Mouse (Mus musculus) ES-E14 (cell line): Measurements from ENCODE around the gene Cxcl13. TPM values are rescaled to one million over a fixed set of nuclear protein-coding genes. Genes with fewer than 3 reads are reported as not detected.

Source experiments
- DNase-seq: peaks from one replicate; pipeline ENCODE4 v3.0.0-alpha.2; 2013; ENCODE audit warnings: low read depth, low spot score
- H3K27ac ChIP-seq: 2 replicates; pipeline ENCODE4 v1.5.1; 2012; ENCODE audit warnings: low read depth, mild to moderate bottlenecking, low read length, moderate library complexity, mixed read lengths; ENCODE audit not compliant: poor library complexity, insufficient read depth, severe bottlenecking
- H3K36me3 ChIP-seq: 2 replicates; pipeline ENCODE4 v1.6.1; 2012; ENCODE audit warnings: mild to moderate bottlenecking, low read length, moderate library complexity, mixed read lengths; ENCODE audit not compliant: control insufficient read depth, poor library complexity, insufficient read depth, severe bottlenecking
- H3K4me1 ChIP-seq, 2 experiments: fragments of 150-350 bp in 1 of 2; sonication (generic) in 1 of 2; 2 replicates each; pipeline ENCODE4 v1.6.1; 2012; ENCODE audit warnings: low read length in 2 of 2, mild to moderate bottlenecking in 1 of 2, mixed read lengths in 1 of 2; ENCODE audit not compliant: control insufficient read depth in 2 of 2, insufficient read depth in 2 of 2, poor library complexity in 1 of 2
- H3K4me3 ChIP-seq, 2 experiments: fragments of 150-350 bp in 1 of 2; sonication (generic) in 1 of 2; 2 replicates each; pipeline ENCODE4 v1.5.1; 2012; ENCODE audit warnings: low read length in 2 of 2, low read depth in 1 of 2, mild to moderate bottlenecking in 1 of 2, mixed read lengths in 1 of 2; ENCODE audit not compliant: insufficient read depth in 1 of 2, poor library complexity in 1 of 2, severe bottlenecking in 1 of 2
- H3K9ac ChIP-seq: 2 replicates; pipeline ENCODE4 v1.6.1; 2012; ENCODE audit warnings: low read depth, mild to moderate bottlenecking, low read length, mixed read lengths; ENCODE audit not compliant: poor library complexity, insufficient read depth, severe bottlenecking
- H3K9me3 ChIP-seq: fragments of 150-350 bp; sonication (generic); 2 replicates; pipeline ENCODE4 v1.6.1; 2012; ENCODE audit warnings: low read depth, mild to moderate bottlenecking, low read length; ENCODE audit not compliant: control insufficient read depth, insufficient read depth
- CHD2 ChIP-seq: IDR thresholded peaks from 2 replicates; pipeline ENCODE4 v1.6.1; 2014; ENCODE audit warnings: mild to moderate bottlenecking, low read depth, low read length, inconsistent platforms
- HCFC1 ChIP-seq: IDR thresholded peaks from 2 replicates; pipeline ENCODE4 v1.6.1; 2012; ENCODE audit warnings: low read length, inconsistent platforms, borderline replicate concordance; ENCODE audit not compliant: insufficient read depth
- MAFK ChIP-seq: IDR thresholded peaks from 2 replicates; pipeline ENCODE4 v1.6.1; 2014; ENCODE audit warnings: mild to moderate bottlenecking, low read depth, low read length, inconsistent platforms; ENCODE audit not compliant: insufficient read depth
- ZC3H11A ChIP-seq: IDR thresholded peaks from 2 replicates; pipeline ENCODE4 v1.6.1; 2012; ENCODE audit warnings: low read depth, mild to moderate bottlenecking, inconsistent platforms, low read length, borderline replicate concordance
- ZNF384 ChIP-seq: IDR thresholded peaks from 2 replicates; pipeline ENCODE4 v1.6.1; 2012; ENCODE audit warnings: low read depth, low read length, inconsistent platforms
- in situ Hi-C, 2 experiments: fragments of 600-800 bp; cut with MboI; formaldehyde crosslinking; loops; one replicate each; pipeline ENCODE4 v1.15.1; 2025; ENCODE audit warnings: low sequenced_read_pairs in 2 of 2, inconsistent platforms in 1 of 2; ENCODE audit not compliant: unreplicated experiment in 2 of 2
- total RNA-seq: library from RNA; depleted of rRNA; stranded (reverse); fragments of 300-350 nt; gene quantifications from 2 replicates; pipeline ENCODE4 v1.2.3, GENCODE M21; 2012

Gene Cxcl13
- total RNA-seq, 1 experiment, result not detected

DNA sequence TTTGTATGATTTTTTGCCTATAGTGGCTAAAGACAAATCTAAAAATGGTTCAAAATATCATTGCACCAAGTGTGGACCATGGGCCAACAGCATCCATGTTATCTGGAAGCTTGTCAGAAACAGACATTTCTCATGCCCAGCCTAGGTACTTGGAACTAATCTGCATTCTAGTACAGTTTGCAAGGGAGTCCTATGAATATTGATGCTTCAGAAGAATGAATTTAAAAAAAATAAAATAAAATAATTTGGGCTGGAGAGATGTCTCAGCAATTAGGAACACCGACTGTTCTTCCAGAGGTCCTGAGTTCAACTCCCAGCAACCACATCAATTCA is 30.9 kb upstream of the Cxcl13 start:
- H3K4me3 ChIP-seq, result no peak overlapping the region
- H3K4me1 ChIP-seq, result no peaks in the 10 kb centered on the region
- no peaks in the 10 kb centered on the region for H3K36me3 ChIP-seq
- in situ Hi-C loops, result no loop called here
- DNase-seq, result no peak
- no peak for TF ChIP-seq HCFC1
- TF ChIP-seq CHD2, result no peak
- TF ChIP-seq ZC3H11A, result no peak
- no peak overlapping the region for H3K9ac ChIP-seq
- no peaks in the 10 kb centered on the region for H3K9me3 ChIP-seq
- H3K27ac ChIP-seq, result no peak overlapping the region

DNA sequence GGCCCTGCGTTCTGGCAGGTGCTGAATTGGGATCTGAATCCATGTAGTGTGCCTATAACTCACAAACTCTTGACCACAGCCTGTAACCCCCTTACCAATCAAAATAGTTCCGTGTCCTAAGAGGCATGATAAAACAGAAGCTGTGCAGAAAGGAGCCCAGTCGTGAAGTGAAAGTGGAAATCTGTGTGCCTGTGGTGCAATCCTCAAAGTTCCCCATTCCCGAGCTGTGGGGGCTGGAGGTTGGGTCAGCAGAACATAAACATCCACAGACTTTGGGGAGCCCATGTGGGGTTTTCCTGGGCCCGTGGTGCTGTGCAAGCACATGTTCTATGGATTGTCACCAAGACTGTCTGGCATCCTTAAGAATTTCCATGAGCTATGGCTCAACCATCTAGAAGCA is 21.7 kb upstream of the Cxcl13 start:
- no peak overlapping the region for H3K4me3 ChIP-seq
- no peak overlapping the region for H3K27ac ChIP-seq
- H3K36me3 ChIP-seq, result no peaks in the 10 kb centered on the region
- no peaks in the 10 kb centered on the region for H3K9me3 ChIP-seq
- no peaks in the 10 kb centered on the region for H3K4me1 ChIP-seq
- DNase-seq, result no peak
- H3K9ac ChIP-seq, result no peak overlapping the region
- in situ Hi-C loops, result no loop called here
- TF ChIP-seq ZC3H11A, result no peak
- no peak for TF ChIP-seq MAFK
- no peak for TF ChIP-seq HCFC1
- TF ChIP-seq ZNF384, result no peak
- no peak for TF ChIP-seq CHD2

DNA sequence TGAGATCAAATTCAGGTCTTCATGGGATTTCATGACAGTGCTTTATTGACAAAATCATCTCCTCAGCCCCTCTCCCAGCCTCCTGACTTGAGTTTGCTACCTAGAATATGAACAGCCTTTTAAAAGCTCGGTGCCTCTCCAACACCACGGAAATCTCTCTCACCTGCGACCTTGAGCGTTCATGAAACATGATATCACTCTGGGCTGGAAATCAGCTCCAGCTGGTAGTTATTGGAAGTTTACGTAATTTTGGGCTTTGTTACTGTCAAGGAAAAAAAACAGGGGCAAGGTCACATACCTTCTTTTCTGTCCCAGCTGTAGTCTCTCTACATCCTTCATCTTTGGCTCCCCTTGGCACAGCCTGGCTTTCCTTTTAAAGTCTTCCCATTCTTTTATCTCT is 20.7 kb upstream of the Cxcl13 start:
- in situ Hi-C loops, result no loop called here
- DNase-seq, result no peak

DNA sequence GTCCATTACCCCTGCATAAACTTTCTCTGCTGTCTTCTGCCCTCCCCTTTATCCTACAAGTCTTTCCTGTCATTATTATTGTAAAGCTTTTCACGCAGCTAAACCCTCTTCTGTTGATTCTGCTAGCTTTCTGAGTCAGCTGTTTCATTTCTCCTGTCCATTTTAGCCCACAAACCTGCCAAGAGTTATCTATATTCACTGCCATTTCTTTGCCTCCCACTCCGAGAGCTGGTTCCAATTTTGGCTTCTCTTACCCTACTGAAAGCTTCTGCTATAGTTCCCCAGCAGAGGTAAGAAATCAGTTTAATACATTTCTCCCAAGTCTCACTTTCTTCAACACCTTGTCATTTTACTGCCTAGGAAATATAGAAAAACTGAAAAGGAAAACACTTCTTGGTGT is 19.6 kb upstream of the Cxcl13 start:
- no peak overlapping the region for H3K27ac ChIP-seq
- in situ Hi-C loops, result no loop called here
- H3K9me3 ChIP-seq, result no peaks in the 10 kb centered on the region
- TF ChIP-seq ZC3H11A, result no peak
- H3K4me3 ChIP-seq, result no peak overlapping the region
- H3K36me3 ChIP-seq, result no peaks in the 10 kb centered on the region
- no peak overlapping the region for H3K9ac ChIP-seq
- DNase-seq, result no peak
- no peaks in the 10 kb centered on the region for H3K4me1 ChIP-seq

More for the DNA sequence above, 20.7 kb upstream of the Cxcl13 start:
- Histone ChIP-seq H3K36me3 (no peaks in the 10 kb centered on the region), H3K9me3 (no peaks in the 10 kb centered on the region), H3K4me1 (no peaks in the 10 kb centered on the region), H3K9ac (no peak overlapping the region), H3K27ac (no peak overlapping the region), H3K4me3 (no peak overlapping the region)
- TF ChIP-seq ZNF384 (no peak), HCFC1 (no peak), CHD2 (no peak), MAFK (no peak), ZC3H11A (no peak)

DNA sequence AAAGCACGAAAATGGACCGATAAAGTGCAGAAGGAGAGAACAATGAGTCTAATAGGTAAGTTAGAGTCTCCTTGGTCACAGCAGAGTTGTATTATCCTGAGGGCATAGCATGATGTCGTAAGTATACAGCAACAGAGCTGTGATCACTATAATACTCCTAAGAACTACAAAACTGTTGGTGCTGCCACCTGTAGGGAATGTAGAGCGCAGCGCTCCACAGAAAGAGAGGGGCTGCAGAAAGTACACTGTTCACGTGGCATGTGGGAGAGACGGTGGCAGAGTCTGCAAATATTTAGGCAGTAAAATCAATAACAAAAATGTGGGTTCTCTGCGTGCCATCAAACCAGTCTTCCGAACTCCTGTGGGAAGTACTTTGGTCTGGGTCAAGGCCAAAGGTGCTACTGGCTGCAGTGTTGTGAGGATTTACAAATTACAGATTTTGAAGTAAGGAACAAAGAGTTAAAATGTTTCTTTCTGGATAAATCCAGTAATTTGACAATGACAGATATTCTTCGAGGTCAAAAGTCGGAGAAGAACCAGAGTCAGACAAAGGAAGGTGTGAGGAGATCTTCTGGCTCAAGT is 18.6 kb upstream of the Cxcl13 start:
- no peak overlapping the region for H3K27ac ChIP-seq
- TF ChIP-seq CHD2 (no peak), ZC3H11A (peak; percentile 13; the same call in 1 of the 2 replicates), HCFC1 (no peak)
- in situ Hi-C loops, result no loop called here
- DNase-seq, result peak; percentile 21
- no peaks in the 10 kb centered on the region for H3K36me3 ChIP-seq
- no peaks in the 10 kb centered on the region for H3K9me3 ChIP-seq
- no peak overlapping the region for H3K4me3 ChIP-seq
- H3K9ac ChIP-seq, result no peak overlapping the region
- no peaks in the 10 kb centered on the region for H3K4me1 ChIP-seq
